Mouse (Mus musculus) neutrophil, adult 5-6 weeks (primary cell): ENCODE measurements around the gene Hacd1. TPM values are rescaled to one million over a fixed set of nuclear protein-coding genes. Genes with fewer than 3 reads are reported as not detected.
"Not testable (repeated sequence)": the region's sequence is repeated elsewhere in the genome, so short reads cannot be mapped to it uniquely, and the experiment has no call there.

ENCODE experiments used
- ATAC-seq: fragments of 151-379, 151-347 bp; 2 replicates; pipeline ENCODE4 v1.8.0; 2017; ENCODE audit warnings: mild to moderate bottlenecking, moderate TSS enrichment; ENCODE audit not compliant: insufficient number of reproducible peaks, poor library complexity, low FRiP score, severe bottlenecking; ENCODE audit errors: extremely low read depth
- total RNA-seq: library from RNA; stranded (forward); fragments of 200-1000 nt; gene quantifications from 2 replicates; pipeline ENCODE4 v1.2.3, GENCODE M21; 2017

The Hacd1 gene
- 1.7 TPM in 1 of 2 replicates, not detected in the other for total RNA-seq

GRCm38 (mm10) chr2:14055566-14056331 is at the start of gene Hacd1:
Hacd1 (minus strand) TSS chr2:14056135.
- peak; percentile 26; the same call in 1 of the 2 replicates for ATAC-seq

GRCm38 (mm10) chr2:14103924-14104323 is 48.0 kb upstream of the Hacd1 start:
- no peak for ATAC-seq

- ATAC-seq, result no peak
These were observed 46.7 kb upstream of the Hacd1 start for GRCm38 (mm10) chr2:14102603-14103002.

GRCm38 (mm10) chr2:14100533-14100932 is 44.6 kb upstream of the Hacd1 start:
- no peak for ATAC-seq

- not testable (repeated sequence) for ATAC-seq
These were observed 22.6 kb upstream of the Hacd1 start for GRCm38 (mm10) chr2:14078527-14078926.

- peak; percentile 32; the same call in 1 of the 2 replicates for ATAC-seq
These were observed 18.4 kb upstream of the Hacd1 start for GRCm38 (mm10) chr2:14074221-14074901.

GRCm38 (mm10) chr2:14073362-14074220 is 17.7 kb upstream of the Hacd1 start, which contains the start of gene Stam:
Stam (plus strand) TSS chr2:14074098.
- peak; percentile 92 for ATAC-seq

GRCm38 (mm10) chr2:14073008-14073361 is 17.1 kb upstream of the Hacd1 start:
- no peak for ATAC-seq

GRCm38 (mm10) chr2:14070466-14070865 is 14.5 kb upstream of the Hacd1 start:
- ATAC-seq, result no peak

- ATAC-seq, result no peak
These were observed 13.1 kb upstream of the Hacd1 start for GRCm38 (mm10) chr2:14069027-14069426.

GRCm38 (mm10) chr2:14065704-14066650 is 10.0 kb upstream of the Hacd1 start:
- no peak for ATAC-seq

GRCm38 (mm10) chr2:14055168-14055565 is 768 bp downstream of the Hacd1 start:
- 0 out of 2 replicates have a peak, but pooled peaks have one; percentile 15 for ATAC-seq

- ATAC-seq, result no peak
These were observed 1.2 kb downstream of the Hacd1 start for GRCm38 (mm10) chr2:14054716-14055115.

- no peak for ATAC-seq
These were observed 1.8 kb downstream of the Hacd1 start for GRCm38 (mm10) chr2:14054163-14054562.

GRCm38 (mm10) chr2:14053618-14054017 is 2.3 kb downstream of the Hacd1 start:
- ATAC-seq, result no peak

- ATAC-seq, result no peak
These were observed 7.1 kb downstream of the Hacd1 start for GRCm38 (mm10) chr2:14048808-14049207.

GRCm38 (mm10) chr2:14048381-14048780 is 7.6 kb downstream of the Hacd1 start:
- ATAC-seq, result peak; percentile 84

- ATAC-seq, result no peak
These were observed 12.3 kb downstream of the Hacd1 start for GRCm38 (mm10) chr2:14043577-14044170.
